Mouse (Mus musculus) CH12.LX (cell line): ENCODE data around the gene Plod1. TPM values are rescaled to one million over a fixed set of nuclear protein-coding genes. Genes with fewer than 3 reads are reported as not detected.

Experiments
- DNase-seq: peaks from one replicate; pipeline ENCODE4 v3.0.0-alpha.2; 2013; ENCODE audit errors: extremely low read depth
- H3K27ac ChIP-seq: 2 replicates; pipeline ENCODE4 v1.5.1; 2012; ENCODE audit warnings: low read depth, mild to moderate bottlenecking, control low read depth, moderate library complexity; ENCODE audit not compliant: insufficient read depth
- H3K27me3 ChIP-seq: replicated peaks from 2 replicates; pipeline ENCODE3; 2012; ENCODE audit warnings: inconsistent platforms
- H3K36me3 ChIP-seq, 2 experiments: replicated peaks in 1 of 2; 2 replicates each; pipeline versions ENCODE3 to v1.6.1; 2012; ENCODE audit warnings: inconsistent platforms in 1 of 2, low read length in 1 of 2, mild to moderate bottlenecking in 1 of 2, mixed read lengths in 1 of 2, moderate library complexity in 1 of 2; ENCODE audit not compliant: control insufficient read depth in 1 of 2, insufficient read depth in 1 of 2
- H3K4me1 ChIP-seq, 2 experiments: 2 replicates each; pipeline ENCODE4 v1.6.1; 2012; ENCODE audit warnings: inconsistent platforms in 1 of 2, moderate library complexity in 1 of 2; ENCODE audit not compliant: insufficient read depth in 2 of 2, control insufficient read depth in 1 of 2
- H3K4me2 ChIP-seq: 2 replicates; pipeline ENCODE4 v1.6.1; 2012; ENCODE audit warnings: low read depth, mild to moderate bottlenecking, control low read depth; ENCODE audit not compliant: poor library complexity, insufficient read depth, severe bottlenecking
- H3K4me3 ChIP-seq, 3 experiments: fragments of 150-350 bp in 1 of 3; sonication (generic) in 1 of 3; replicated peaks in 1 of 3; 2 replicates each; pipeline versions ENCODE3 to v1.5.1; 2011 to 2012; ENCODE audit warnings: low read depth in 2 of 3, low read length in 2 of 3, mild to moderate bottlenecking in 2 of 3, moderate library complexity in 2 of 3, control low read depth in 1 of 3, improper control_type of control experiment in 1 of 3, inconsistent platforms in 1 of 3, mixed read lengths in 1 of 3; ENCODE audit not compliant: poor library complexity in 1 of 3
- H3K79me2 ChIP-seq: replicated peaks from 2 replicates; pipeline ENCODE4 v1.6.1; 2012; ENCODE audit warnings: mild to moderate bottlenecking, moderate library complexity; ENCODE audit not compliant: control insufficient read depth, poor library complexity, insufficient read depth, severe bottlenecking; ENCODE audit errors: extremely low read depth
- H3K9ac ChIP-seq: 2 replicates; pipeline ENCODE4 v1.6.1; 2012; ENCODE audit warnings: low read depth, mild to moderate bottlenecking, control low read depth, moderate library complexity; ENCODE audit not compliant: insufficient read depth
- H3K9me3 ChIP-seq: replicated peaks from 2 replicates; pipeline ENCODE3; 2012; ENCODE audit warnings: low read length, inconsistent platforms, mixed read lengths
- CHD2 ChIP-seq: IDR thresholded peaks from 2 replicates; pipeline ENCODE4 v1.6.1; 2011; ENCODE audit warnings: low read length, improper control_type of control experiment
- E2F4 ChIP-seq: IDR thresholded peaks from 2 replicates; pipeline ENCODE4 v1.6.1; 2011; ENCODE audit warnings: low read depth, low read length, improper control_type of control experiment; ENCODE audit not compliant: insufficient replicate concordance
- ELF1 ChIP-seq: IDR thresholded peaks from 2 replicates; pipeline ENCODE4 v1.6.1; 2014; ENCODE audit warnings: low read depth, mild to moderate bottlenecking, inconsistent platforms, low read length, improper control_type of control experiment
- ETS1 ChIP-seq: conservative IDR thresholded peaks from 2 replicates; pipeline ENCODE4 v1.6.1; 2012; ENCODE audit warnings: low read depth, mild to moderate bottlenecking, inconsistent platforms, low read length, improper control_type of control experiment, moderate library complexity
- JUND ChIP-seq: conservative IDR thresholded peaks from 2 replicates; pipeline ENCODE4 v1.6.1; 2011; ENCODE audit warnings: low read depth, low read length, improper control_type of control experiment
- MAFK ChIP-seq: IDR thresholded peaks from 2 replicates; pipeline ENCODE4 v1.6.1; 2011; ENCODE audit warnings: low read length, improper control_type of control experiment; ENCODE audit not compliant: insufficient replicate concordance
- MAX ChIP-seq: IDR thresholded peaks from 2 replicates; pipeline ENCODE4 v1.6.1; 2011; ENCODE audit warnings: low read length, improper control_type of control experiment
- MAZ ChIP-seq: IDR thresholded peaks from 2 replicates; pipeline ENCODE4 v1.6.1; 2012; ENCODE audit warnings: low read depth, mild to moderate bottlenecking, inconsistent platforms, low read length, improper control_type of control experiment, moderate library complexity
- MXI1 ChIP-seq: IDR thresholded peaks from 2 replicates; pipeline ENCODE4 v1.6.1; 2011; ENCODE audit warnings: mild to moderate bottlenecking, low read depth, low read length, improper control_type of control experiment
- MYC ChIP-seq: IDR thresholded peaks from 2 replicates; pipeline ENCODE4 v1.6.1; 2011; ENCODE audit warnings: low read depth, mild to moderate bottlenecking, improper control_type of control experiment, low read length
- POLR2A ChIP-seq: IDR thresholded peaks from 2 replicates; pipeline ENCODE4 v1.6.1; 2011; ENCODE audit warnings: low read depth, mild to moderate bottlenecking, improper control_type of control experiment, low read length
- SIN3A ChIP-seq: IDR thresholded peaks from 2 replicates; pipeline ENCODE4 v1.6.1; 2012; ENCODE audit warnings: low read length, improper control_type of control experiment, inconsistent platforms
- SMC3 ChIP-seq: IDR thresholded peaks from 2 replicates; pipeline ENCODE4 v1.6.1; 2011; ENCODE audit warnings: low read depth, low read length, improper control_type of control experiment
- USF1 ChIP-seq: IDR thresholded peaks from 2 replicates; pipeline ENCODE4 v1.6.1; 2014; ENCODE audit warnings: low read depth, mild to moderate bottlenecking, inconsistent platforms, low read length, improper control_type of control experiment
- ZC3H11A ChIP-seq: IDR thresholded peaks from 2 replicates; pipeline ENCODE4 v1.6.1; 2012; ENCODE audit warnings: low read depth, mild to moderate bottlenecking, inconsistent platforms, low read length, improper control_type of control experiment
- ZKSCAN1 ChIP-seq: IDR thresholded peaks from 2 replicates; pipeline ENCODE4 v1.6.1; 2012; ENCODE audit warnings: low read depth, inconsistent platforms, low read length, improper control_type of control experiment, borderline replicate concordance
- ZMIZ1 ChIP-seq: IDR thresholded peaks from 2 replicates; pipeline ENCODE4 v1.6.1; 2012; ENCODE audit warnings: low read depth, mild to moderate bottlenecking, inconsistent platforms, low read length, improper control_type of control experiment
- dilution Hi-C: fragments of 300-500 bp; cut with MboI; formaldehyde crosslinking; loops from 2 replicates; pipeline ENCODE4 v1.14.3; 2020; ENCODE audit warnings: low sequenced_read_pairs; ENCODE audit not compliant: extremely low pct_unique_long_range_greater_than_20kb, extremely low pct_ligation_motif_present
- in situ Hi-C: fragments of 300-500 bp; cut with MboI; formaldehyde crosslinking; loops from 3 replicates; pipeline ENCODE4 v1.14.3; 2019; ENCODE audit warnings: low sequenced_read_pairs, low pct_ligation_motif_present, low pct_unique_long_range_greater_than_20kb, mixed read lengths
- polyA plus RNA-seq: library from polyadenylated mRNA; unstranded; fragments of >175 nt; gene quantifications from 2 replicates; pipeline ENCODE4 v1.2.1, GENCODE M21; 2012; ENCODE audit warnings: low read depth; ENCODE audit not compliant: insufficient read length
- total RNA-seq, 2 experiments: library from RNA; depleted of rRNA; stranded (reverse); fragments of 300-350 nt in 1 of 2; fragments of >200 nt in 1 of 2; gene quantifications; 2 replicates each; pipeline ENCODE4 v1.2.3; 2012 to 2014

The Plod1 gene
- total and polyA plus RNA-seq, 3 experiments, result 0.30 to 6.5 (median 1.9) TPM

DNA sequence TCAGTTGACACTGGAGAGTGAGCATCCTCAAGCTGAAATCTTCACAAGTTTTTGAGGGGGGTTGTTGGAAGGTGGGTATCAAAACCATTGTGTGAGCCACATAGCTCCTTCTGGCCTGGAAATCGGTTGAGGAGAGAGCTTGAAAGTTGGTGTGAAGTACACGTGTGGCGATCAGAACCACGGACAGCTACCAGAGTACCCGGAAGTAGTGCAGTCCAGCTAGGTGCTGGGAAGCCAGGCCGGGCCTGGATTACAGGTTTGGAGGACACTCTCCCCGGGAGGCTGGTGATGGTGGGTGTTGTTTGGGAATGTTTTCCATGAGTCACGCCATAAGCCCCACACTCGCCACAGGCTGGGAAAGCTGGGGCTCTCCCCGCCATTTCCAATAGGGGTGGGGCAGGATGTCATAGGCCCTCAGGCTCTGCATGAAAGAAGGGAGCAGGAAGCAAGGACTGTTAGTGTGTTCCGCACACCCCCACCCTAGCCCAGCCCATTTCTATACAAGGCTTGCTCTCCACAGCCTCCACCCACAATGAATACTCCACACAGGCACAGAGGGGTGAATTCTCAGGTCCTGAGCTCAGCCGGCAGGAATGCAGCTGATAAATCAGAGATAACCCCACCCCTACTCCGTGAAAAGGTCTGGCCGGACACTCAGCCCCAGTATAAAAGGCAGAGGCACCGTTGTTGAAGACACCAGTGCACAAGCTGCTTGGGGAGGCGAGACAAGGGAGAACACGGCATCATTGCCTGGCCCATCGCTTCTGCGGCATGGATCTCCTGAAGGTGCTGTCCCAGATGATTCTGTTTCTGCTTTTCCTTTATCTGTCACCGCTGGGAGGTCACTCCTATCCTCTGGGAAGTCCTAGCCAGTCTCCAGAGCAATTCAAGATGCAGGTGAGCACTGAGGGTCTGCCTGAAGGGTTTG lies 48.9 kb upstream of the Plod1 start, which contains the start of gene Nppb:
TSS of gene Nppb (plus strand) at position 584 of the 928 bp plus-strand sequence.
- peak; percentile 39 for DNase-seq
- no peaks in the 10 kb centered on the region for H3K36me3 ChIP-seq
- dilution Hi-C loops (no loop called here), in situ Hi-C loops (no loop called here)
- no peak within 1 kb of the TSS; the same call in 1 of the 2 replicates for H3K4me2 ChIP-seq
- H3K4me1 ChIP-seq, result peaks cover 6 to 16% of the 10 kb centered on the region in 2 experiments; a peak in 3 of 4 replicates
- no peak within 1 kb of the TSS for H3K27ac ChIP-seq
- peaks cover 67% of the 10 kb centered on the region for H3K27me3 ChIP-seq
- H3K79me2 ChIP-seq, result no peaks in the 10 kb centered on the region
- no peak within 1 kb of the TSS for H3K4me3 ChIP-seq
- no peaks in the 10 kb centered on the region for H3K9me3 ChIP-seq
- H3K9ac ChIP-seq, result no peak within 1 kb of the TSS
- TF ChIP-seq USF1 (no peak), CHD2 (no peak), ZC3H11A (no peak), ELF1 (peak; percentile 91), ZMIZ1 (no peak), MAX (peak; percentile 70), ZKSCAN1 (no peak), SIN3A (peak; percentile 86), SMC3 (no peak), MAZ (no peak), E2F4 (no peak), ETS1 (no peak), MXI1 (peak; percentile 98), MYC (no peak), JUND (no peak), POLR2A (no peak)
- TF ChIP-seq, all 38 proteins: peak for 4

DNA sequence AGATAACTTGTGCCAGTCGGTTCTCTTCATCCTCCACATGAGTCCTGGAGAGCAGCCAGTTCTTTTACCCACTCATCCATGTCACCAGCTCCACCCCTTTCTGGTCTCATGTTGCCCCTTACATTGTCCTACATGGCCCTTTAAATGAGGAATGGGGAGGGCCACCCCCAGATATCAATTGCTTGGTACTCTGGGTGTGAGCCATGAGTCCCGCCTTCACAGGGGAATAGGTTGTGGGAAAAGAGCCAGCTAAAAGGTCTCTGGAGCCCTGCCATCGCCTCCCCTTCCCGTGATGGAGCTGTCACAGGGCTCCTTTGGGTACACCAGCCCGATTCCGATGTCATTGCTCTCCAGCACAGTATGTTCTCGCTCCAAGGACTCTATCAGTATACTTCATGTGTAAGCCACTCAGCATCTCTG lies 42.9 kb upstream of the Plod1 start:
- Histone ChIP-seq H3K27me3 (peaks cover 79% of the 10 kb centered on the region), H3K79me2 (no peaks in the 10 kb centered on the region), H3K4me1 (no peaks in the 10 kb centered on the region), H3K36me3 (no peaks in the 10 kb centered on the region), H3K9ac (no peak overlapping the region), H3K9me3 (peaks cover 11% of the 10 kb centered on the region), H3K4me3 (no peak overlapping the region), H3K4me2 (no peak overlapping the region), H3K27ac (no peak overlapping the region)
- dilution Hi-C loops, result no loop called here
- in situ Hi-C loops, result no loop called here
- no peak for TF ChIP-seq MAFK
- DNase-seq, result no peak
